Mouse (Mus musculus) megakaryocyte, embryonic 14.5 days (primary cell): ENCODE measurements around the gene Inip.

Source experiments
- FLI1 ChIP-seq: IDR thresholded peaks from 2 replicates; pipeline ENCODE4 v1.6.1; 2012; ENCODE audit warnings: low read length, inconsistent platforms, mixed read lengths
- GATA1 ChIP-seq: IDR thresholded peaks from 3 replicates; pipeline ENCODE4 v1.6.1; 2012; ENCODE audit warnings: mixed read lengths, low read length, inconsistent platforms, borderline replicate concordance

- TF ChIP-seq FLI1 (no peak), GATA1 (no peak)
Measured at GRCm38 (mm10) chr4:59765385-59766005, 35.9 kb downstream of the Inip start.
